Mouse (Mus musculus): ENCODE measurements around the gene Synj2.

Synj2 gene

DNA sequence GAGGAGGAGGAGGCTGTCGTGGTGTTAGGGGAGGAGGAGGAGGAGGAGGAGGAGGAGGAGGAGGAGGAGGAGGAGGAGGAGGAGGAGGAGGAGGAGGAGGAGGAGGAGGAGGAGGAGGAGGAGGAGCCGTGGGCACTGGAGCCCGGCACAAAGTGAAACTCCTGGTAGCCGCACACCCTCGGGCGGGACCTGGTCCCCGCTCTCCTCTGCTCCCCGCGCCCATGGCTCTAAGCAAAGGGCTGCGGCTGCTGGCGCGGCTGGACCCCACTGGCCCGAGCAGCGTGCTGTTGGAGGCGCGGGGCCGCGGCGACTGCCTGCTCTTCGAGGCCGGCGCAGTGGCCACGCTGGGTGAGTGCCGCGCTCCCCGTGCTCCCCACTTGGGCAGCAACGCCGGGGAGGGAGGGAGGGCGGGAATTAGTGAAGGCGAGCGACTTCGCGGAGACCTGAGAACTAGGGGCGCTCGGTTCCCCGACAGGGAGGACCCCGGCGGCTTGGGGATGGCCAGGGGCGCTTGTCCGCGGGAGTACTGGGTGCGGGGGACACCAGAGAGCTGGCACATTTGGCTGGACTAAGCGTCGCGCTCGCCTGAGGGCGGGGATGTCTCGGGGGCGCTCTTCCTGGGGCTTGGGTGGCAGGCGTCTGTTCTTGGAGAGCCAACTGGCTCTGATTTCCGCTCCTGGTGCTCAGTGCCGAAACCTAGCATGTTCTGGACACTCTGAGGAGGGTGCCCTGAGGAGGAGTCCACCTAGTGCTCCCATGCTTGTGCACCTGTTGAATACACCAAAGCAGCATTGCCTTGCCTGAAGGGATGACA lies at the start of gene Synj2:
TSS of gene Synj2 (plus strand) at position 51 of the 814 bp plus-strand sequence.
- in situ Hi-C loops (cut with MboI; ENCODE audit: low pct_unique_long_range_greater_than_20kb in 1 of 2, low sequenced_read_pairs in 2 of 2, unreplicated experiment in 1 of 2) = no loop called here

DNA sequence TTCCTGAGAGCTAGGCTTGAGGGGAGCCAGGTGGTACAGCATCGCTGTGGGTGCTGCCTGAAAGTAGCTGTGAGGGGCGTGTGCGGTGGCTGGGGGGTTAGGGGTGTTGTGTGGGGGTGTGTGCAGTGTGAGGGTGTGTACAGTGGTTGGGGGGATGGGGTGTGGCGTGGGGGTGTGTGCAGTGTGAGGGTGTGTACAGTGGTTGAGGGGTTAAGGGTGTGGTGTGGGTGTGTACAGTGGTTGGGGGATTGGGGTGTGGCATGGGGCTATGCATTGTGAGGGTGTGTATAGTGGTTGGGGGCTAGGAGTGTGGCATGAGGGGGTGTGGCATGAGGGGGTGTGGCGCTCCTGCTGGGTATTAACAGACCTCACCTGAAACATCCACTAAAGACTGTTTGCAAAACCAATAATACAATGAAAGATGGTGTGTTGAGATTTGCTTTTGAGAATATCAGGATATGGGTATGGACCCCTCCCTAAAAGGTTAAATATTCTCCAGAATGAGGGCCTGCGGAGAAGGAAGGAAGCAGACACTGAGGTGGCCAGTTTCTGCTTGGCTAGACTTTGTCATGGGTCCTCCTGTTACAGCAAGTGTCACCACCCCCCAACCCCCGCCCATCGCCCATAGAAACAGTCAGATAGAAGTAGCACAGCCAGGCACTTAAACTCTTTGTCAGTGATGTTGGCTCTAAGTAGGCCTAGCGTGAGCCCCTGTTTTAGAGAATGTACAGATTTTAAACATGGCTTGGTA lies 49.0 kb upstream of the Synj2 start:
- in situ Hi-C loops (cut with MboI; ENCODE audit: low pct_unique_long_range_greater_than_20kb in 1 of 2, low sequenced_read_pairs in 2 of 2, unreplicated experiment in 1 of 2) = no loop called here

DNA sequence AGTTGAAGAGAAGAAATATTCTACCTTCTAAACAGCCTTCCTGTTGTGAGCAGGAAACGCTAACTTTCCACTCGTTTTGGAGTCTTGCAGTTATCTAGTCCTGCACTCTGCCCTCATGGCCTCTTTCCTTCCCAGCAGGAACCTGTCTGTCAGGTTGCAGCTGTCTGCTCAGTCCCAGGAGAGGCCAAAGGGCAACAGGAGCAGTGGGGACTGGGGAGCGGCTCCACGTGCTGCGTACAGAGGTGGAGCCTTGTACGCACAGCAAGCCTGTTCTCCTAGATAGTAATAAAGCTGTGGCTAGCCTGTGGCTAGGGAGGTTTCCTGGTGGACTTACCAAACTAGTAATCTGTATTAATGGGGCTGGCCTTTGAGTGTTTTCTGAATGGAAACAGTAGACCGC lies 48.0 kb upstream of the Synj2 start:
- in situ Hi-C loops (cut with MboI; ENCODE audit: low pct_unique_long_range_greater_than_20kb in 1 of 2, low sequenced_read_pairs in 2 of 2, unreplicated experiment in 1 of 2) = no loop called here

DNA sequence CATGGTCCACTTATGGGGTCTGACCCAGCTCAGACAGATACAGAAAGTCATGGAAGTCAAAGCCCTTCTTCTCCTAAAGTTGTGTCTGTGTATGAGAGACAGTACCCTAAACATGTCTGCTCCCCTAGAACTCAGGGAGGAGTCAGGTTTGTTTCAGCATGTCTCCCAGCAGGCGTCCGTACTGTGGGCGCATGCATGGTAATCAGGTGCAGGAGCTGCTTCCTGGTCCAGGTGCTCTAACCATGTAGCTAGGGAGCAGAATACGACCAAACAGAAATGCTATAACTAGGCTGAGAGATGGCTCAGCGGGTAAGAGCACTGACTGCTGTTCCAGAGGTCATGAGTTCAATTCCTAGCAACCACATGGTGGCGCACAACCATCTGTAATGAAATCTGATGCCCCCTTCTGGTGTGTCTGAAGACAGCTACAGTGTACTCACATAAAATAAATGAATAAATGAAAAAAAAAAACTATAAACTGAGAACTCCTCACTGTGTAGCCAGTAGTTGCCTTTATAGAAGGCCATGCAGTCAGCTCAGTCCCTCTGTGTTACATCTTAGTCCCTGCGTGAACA lies 47.4 kb upstream of the Synj2 start:
- in situ Hi-C loops (cut with MboI; ENCODE audit: low pct_unique_long_range_greater_than_20kb in 1 of 2, low sequenced_read_pairs in 2 of 2, unreplicated experiment in 1 of 2) = no loop called here

DNA sequence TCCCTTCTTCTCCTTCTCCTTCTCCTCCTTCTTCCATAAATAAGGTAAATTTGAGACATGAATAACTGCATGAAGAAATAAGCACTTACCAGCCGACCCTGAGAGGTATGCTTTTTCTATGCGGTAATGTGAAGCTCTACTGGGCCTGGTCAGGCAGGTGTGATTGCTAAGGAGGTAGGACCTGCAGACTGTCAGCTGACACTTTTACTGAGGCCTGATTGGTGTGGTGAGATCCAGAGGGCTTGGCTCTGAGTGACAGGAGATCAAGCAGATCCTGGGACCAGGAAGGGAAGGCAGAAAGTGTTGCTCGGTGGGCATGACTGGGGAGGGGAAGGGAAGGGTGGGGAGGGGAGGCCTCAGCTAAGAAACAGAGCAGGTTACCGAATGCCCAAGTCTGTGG lies 45.0 kb upstream of the Synj2 start:
- in situ Hi-C loops (cut with MboI; ENCODE audit: low pct_unique_long_range_greater_than_20kb in 1 of 2, low sequenced_read_pairs in 2 of 2, unreplicated experiment in 1 of 2) = loop anchor here in 1 of 2 experiments (5.0 kb wide), 1 partner anchor 99 kb away; no protein-coding TSS in a partner anchor

DNA sequence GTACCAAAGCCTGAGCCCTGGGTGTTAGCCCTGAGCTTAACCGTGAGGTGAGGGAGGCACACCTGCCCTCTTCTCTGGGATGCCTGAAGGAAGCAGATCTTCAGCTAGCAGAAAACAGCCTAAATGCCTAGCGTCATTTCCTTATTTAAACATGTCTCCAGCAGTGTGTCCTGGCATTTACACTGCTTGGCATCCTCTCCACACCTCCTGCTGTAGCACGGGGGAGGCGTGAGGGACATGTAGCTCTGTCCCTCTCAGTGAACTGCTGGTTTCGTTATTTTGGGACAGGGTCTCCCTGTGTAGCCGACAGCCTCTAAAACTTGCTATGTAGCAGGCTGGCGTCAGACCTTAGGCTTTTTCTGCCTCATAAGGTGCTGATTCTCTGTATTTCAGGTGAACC lies 44.5 kb upstream of the Synj2 start:
- in situ Hi-C loops (cut with MboI; ENCODE audit: low pct_unique_long_range_greater_than_20kb in 1 of 2, low sequenced_read_pairs in 2 of 2, unreplicated experiment in 1 of 2) = loop anchor here in 1 of 2 experiments (5.0 kb wide), 1 partner anchor 99 kb away; no protein-coding TSS in a partner anchor

DNA sequence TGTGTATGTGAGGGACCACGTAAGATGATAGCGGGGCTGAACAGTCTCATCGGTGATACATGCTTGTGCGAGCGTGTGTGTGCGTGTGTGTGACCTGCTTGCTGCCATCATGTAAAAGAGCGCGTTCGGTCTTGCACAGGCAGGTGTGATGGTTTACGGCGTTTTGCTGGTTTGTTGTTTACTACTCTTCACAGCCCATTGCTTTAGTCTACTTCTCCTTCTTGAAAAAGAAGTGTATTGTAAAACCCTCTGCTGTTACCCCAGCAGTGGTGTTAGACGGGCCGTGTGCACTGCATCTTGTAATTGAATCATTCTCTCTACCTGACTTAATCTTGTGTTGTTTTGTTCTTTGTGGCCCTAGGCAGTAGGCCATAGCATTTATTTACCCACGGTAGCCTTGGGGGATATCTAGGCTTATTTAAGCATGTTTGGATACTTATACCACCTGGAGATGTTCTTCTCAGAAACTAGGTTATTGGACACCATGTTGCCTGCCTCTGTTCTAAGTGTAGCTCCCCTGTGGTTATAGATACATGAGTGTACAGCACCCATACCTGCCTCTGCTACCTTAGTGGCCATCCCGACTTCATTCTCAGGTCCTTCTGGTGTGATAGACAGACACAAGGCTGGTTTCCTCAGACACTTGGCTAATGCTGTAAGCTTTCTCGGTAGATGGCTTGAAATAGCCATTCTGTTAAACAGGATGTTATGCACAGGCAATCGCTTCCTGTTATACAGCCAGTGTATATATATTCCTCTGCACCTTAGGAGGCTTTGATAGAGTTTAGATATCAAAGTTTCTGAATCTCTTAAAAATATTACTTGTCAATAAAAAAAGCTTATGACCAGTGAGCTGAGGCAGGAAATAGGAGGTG lies 43.5 kb upstream of the Synj2 start:
- in situ Hi-C loops (cut with MboI; ENCODE audit: low pct_unique_long_range_greater_than_20kb in 1 of 2, low sequenced_read_pairs in 2 of 2, unreplicated experiment in 1 of 2) = loop anchor here in 1 of 2 experiments (5.0 kb wide), 1 partner anchor 100 kb away; no protein-coding TSS in a partner anchor

DNA sequence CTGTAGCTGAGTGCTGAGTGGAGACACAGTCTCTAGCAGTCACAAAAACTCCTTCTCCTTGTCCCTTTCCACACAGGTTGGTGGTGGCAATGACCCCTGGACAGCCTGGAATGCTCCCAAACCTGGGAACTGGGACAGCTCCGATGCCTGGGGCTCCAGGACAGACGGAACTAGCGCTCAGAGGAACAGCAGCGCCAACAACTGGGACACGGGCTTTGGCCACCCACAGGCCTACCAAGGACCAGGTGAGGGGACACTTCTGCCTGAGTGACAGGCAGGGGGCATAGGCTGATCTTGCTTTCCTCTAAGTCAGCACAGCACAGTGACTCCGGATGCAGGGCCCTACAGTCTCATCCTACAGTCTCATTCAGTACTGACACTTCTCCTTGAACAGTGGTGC lies 41.8 kb upstream of the Synj2 start:
- in situ Hi-C loops (cut with MboI; ENCODE audit: low pct_unique_long_range_greater_than_20kb in 1 of 2, low sequenced_read_pairs in 2 of 2, unreplicated experiment in 1 of 2) = loop anchor here in 1 of 2 experiments (5.0 kb wide), 1 partner anchor 102 kb away; no protein-coding TSS in a partner anchor

DNA sequence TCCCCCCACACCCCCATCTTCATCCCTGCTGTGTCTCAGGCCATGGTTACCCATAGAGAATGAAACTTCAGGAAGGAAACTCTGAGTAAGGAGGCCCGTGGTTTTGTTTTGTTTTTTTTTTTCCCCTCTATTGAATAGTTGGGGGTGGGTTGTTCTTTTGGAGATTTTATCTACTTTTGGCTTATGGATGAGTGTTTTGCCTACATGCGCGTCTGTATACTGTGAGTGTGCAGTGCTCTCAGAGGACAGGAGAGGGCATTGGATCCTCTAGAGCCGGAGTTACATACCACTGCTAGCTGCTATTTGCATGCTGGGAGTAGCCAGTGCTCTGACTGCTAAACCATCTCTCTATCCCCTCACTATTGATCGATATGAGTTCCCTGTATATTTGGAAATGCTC lies 39.7 kb upstream of the Synj2 start:
- in situ Hi-C loops (cut with MboI; ENCODE audit: low pct_unique_long_range_greater_than_20kb in 1 of 2, low sequenced_read_pairs in 2 of 2, unreplicated experiment in 1 of 2) = no loop called here

DNA sequence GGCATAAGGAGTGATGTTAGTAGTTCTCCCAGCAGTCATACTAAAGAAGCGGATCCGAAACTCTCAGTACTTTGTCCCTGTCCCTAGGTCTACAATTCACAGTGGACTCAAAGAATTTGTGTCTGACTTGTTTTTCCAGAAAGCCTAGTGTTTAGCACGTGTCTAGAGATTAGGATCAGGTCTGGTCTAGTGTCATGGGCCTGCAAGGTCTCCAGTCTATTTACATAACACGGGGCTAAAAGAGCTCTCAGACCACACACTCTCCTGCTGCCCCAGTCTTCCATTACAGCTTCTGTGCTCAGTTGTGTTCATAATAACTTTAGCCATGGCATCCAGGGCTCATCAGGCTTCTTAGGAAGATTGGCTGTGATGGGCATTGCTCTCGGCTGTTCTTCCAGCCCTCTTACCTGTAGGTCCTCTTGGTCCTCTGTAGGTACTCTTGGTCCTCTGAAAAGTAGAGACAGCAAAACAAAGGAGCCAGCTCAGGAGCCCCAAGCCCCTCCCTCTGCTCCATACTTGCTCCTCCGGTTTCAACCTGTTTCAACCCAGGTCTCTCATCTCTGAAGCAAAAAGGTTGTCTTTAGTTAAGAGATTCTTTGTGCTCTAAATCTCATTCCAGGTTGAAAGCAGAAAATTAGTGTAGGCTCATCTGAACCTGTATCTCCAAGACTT lies 37.3 kb upstream of the Synj2 start:
- in situ Hi-C loops (cut with MboI; ENCODE audit: low pct_unique_long_range_greater_than_20kb in 1 of 2, low sequenced_read_pairs in 2 of 2, unreplicated experiment in 1 of 2) = no loop called here

DNA sequence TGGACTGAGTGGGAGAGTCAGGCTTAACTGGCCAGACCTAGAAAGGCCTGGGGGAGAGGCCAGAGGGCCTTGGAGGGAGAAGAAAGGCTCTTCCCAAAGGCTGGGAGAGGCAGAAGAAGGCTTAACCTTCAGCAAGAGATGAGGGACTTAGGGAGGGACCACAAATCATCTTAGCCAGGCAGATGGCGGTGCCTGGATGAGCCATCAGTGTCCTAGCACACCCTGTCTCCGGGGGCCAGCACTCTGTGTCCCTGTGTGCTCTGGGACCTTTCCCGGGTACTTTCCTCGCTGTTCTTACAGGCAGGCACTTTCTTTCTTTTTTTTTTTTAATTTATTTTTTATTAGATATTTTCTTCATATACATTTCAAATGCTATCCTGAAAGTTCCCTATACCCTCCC lies 31.4 kb upstream of the Synj2 start:
- in situ Hi-C loops (cut with MboI; ENCODE audit: low pct_unique_long_range_greater_than_20kb in 1 of 2, low sequenced_read_pairs in 2 of 2, unreplicated experiment in 1 of 2) = no loop called here

DNA sequence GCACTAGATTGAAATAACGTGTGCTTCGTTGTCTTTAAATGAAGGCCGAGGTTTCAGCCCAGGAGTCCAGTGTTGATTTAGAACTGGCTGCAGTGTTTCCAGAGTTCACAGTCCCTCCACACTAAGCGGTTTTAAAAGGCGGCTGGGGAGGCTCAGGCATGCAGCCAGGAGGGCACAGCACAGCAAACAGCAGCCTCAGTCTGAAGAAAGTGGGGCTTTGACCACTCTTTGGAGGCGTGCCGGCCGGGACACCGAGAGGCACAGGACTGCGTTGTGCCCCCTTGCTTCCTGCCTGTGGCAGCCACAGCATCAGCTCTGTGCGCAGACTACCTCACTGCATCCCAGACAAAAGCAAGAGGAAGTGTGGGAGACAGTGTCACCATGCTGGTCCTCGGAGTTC lies 29.5 kb upstream of the Synj2 start:
- in situ Hi-C loops (cut with MboI; ENCODE audit: low pct_unique_long_range_greater_than_20kb in 1 of 2, low sequenced_read_pairs in 2 of 2, unreplicated experiment in 1 of 2) = no loop called here

DNA sequence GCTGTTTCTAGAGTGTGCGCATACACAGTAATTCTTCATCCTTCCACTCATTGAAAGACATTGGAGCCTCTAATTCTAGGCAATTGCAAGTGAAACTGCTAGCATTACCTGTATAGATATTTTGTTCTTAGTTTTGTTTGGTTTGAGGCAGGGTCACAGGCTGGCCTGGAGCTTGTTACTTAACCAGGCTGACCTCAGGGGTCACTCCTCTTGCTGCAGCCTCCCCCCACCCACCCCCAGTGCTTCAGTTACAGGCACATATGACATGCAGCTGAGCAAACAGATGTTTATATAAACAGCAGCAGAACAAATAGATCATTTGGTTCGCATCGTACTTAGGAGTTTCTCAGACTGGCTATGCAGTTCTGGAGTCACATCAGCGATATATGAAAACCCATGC lies 28.3 kb upstream of the Synj2 start:
- in situ Hi-C loops (cut with MboI; ENCODE audit: low pct_unique_long_range_greater_than_20kb in 1 of 2, low sequenced_read_pairs in 2 of 2, unreplicated experiment in 1 of 2) = no loop called here

DNA sequence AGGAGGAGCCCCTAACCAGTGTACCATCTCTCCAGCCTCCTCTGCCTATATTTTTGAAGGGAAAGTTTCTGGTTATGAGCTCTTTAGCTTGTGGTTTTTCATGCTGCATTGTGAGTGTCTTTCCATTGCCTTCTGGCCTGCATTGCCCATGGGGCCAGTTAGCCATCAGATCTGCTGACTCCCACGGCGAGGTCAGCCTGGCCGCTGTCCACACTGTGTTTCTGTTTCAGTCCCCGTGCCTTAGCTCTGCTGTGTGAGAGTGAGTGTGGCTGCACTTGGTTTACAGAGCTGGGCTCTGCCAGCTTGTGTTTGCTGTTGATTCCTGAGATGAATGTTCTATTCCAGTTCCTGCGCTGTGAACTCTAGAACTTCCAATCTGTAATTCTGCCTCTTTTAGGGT lies 26.9 kb upstream of the Synj2 start:
- in situ Hi-C loops (cut with MboI; ENCODE audit: low pct_unique_long_range_greater_than_20kb in 1 of 2, low sequenced_read_pairs in 2 of 2, unreplicated experiment in 1 of 2) = no loop called here

DNA sequence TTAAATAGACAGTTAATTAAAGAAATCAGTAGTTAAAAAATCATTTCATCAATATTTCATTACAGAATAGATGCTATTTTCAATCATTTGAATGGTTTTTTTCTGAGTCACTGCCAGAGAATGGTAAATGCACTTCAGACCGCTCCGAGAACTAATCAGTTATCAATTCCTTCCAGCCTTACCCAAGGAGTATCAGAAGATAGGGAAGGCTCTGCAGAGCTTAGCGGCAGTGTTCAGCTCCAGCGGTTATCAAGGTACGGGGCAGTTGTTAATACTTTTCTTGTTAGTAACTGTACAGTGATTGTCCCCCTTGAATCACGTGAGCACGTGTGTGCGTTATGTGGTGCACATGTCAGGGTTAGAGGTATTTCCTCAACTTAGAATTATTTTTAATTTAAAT lies 19.1 kb upstream of the Synj2 start:
- in situ Hi-C loops (cut with MboI; ENCODE audit: low pct_unique_long_range_greater_than_20kb in 1 of 2, low sequenced_read_pairs in 2 of 2, unreplicated experiment in 1 of 2) = no loop called here

DNA sequence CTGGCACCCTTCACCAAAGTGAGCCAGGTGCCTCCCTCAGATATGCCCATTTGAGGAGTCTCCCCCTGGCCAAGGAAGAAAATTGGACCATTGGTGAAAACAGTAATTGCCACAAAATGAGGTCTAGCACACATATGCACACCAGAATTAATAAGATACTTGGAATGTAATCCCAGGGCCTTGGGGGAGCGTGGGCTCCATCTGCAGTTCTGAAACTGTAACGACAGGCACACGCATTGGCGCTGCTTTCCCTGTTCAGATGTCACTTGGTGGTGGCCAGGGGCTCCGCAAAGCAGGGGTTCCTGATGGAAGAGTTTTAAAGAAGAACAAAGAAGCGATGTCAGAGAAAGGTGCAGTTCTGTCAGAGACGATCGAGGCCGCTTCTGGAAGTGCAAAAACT lies 17.8 kb upstream of the Synj2 start:
- in situ Hi-C loops (cut with MboI; ENCODE audit: low pct_unique_long_range_greater_than_20kb in 1 of 2, low sequenced_read_pairs in 2 of 2, unreplicated experiment in 1 of 2) = no loop called here

DNA sequence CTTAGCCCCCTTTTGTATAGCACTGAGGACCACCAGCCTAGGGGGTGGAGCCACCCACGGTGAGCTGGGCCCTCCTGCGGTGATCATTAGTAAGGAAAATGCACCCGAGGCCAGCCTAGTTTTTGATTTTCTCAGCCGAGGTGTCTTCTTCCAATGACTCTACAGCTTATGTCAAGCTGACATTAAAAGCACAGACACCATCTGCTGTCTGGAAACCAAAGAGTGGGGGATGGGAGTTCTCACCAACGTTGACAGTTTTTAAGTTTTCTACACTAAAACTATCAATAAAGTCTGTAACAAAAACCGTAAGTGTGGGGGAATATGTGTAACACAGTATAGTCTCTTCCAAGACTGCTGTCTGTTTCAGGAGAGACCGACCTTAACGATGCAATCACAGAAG lies 16.8 kb upstream of the Synj2 start:
- in situ Hi-C loops (cut with MboI; ENCODE audit: low pct_unique_long_range_greater_than_20kb in 1 of 2, low sequenced_read_pairs in 2 of 2, unreplicated experiment in 1 of 2) = no loop called here

DNA sequence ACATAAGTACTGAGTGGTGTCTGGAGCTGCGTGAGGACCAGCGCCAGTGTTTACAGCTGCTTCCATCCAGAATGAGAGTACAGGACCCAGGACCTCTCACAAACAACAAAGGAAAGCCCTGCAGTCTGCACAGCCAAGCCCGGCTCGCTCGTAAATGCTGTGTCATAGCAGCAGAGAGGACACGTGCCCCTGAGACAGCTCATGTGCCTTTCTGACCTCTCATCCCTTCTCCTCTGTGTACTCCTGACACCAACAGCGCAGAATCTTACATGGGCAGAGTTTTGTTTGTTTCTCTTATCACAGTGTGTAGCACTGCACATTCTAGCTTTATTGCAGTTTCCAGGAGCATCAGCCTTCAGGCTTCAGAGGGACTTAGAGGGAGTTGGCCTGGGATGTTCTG lies 14.4 kb upstream of the Synj2 start:
- in situ Hi-C loops (cut with MboI; ENCODE audit: low pct_unique_long_range_greater_than_20kb in 1 of 2, low sequenced_read_pairs in 2 of 2, unreplicated experiment in 1 of 2) = no loop called here
